In genomic region chr12:30061503-30062117, GRCm38 (mm10) we compare ENCODE assay signal across 14 mouse cellular contexts.
"Had no signal": no experiment of that assay in that cellular context is flagged by ENCODE, and none has a peak within 500 bp of the region (broad histone marks: within the 10 kb centered on the region; RNA-seq: fewer than 3 reads in every experiment).

No protein-coding gene starts in this region.

- H3K9ac ChIP-seq: liver, embryonic 13.5 days; stomach, embryonic 15.5 days had no signal

- DNase-seq: kidney, adult 2 months; kidney, postnatal 25 days; layer of hippocampus, adult 9-11 months; liver, embryonic 13.5 days; lung, adult 2 months; lung, postnatal 14 days; lung, postnatal 4 days; midbrain, embryonic 14.5 days; right cerebral cortex, postnatal 4 days; thymus, adult 2 months; thymus, postnatal 36 days had no signal

- H3K9me3 ChIP-seq: liver, embryonic 13.5 days; stomach, embryonic 15.5 days had no signal

- H3K27me3 ChIP-seq: liver, embryonic 13.5 days; stomach, embryonic 15.5 days had no signal

- H3K4me3 ChIP-seq: layer of hippocampus, adult 2 months; liver, embryonic 13.5 days; stomach, embryonic 15.5 days had no signal

- H3K36me3 ChIP-seq: liver, embryonic 13.5 days; stomach, embryonic 15.5 days had no signal

- H3K4me1 ChIP-seq: liver, embryonic 13.5 days; stomach, embryonic 15.5 days had no signal

- H3K27ac ChIP-seq: kidney, postnatal 0 days; layer of hippocampus, adult 2 months; liver, embryonic 13.5 days; stomach, embryonic 15.5 days had no signal
